Mouse (Mus musculus) Muller cell, postnatal 12 days (primary cell): Measurements from ENCODE around the gene Rrp15.

Source experiments
- DNase-seq: peaks from one replicate; pipeline ENCODE4 v3.0.0-alpha.2; 2015; ENCODE audit errors: inconsistent ontology term

Gene Rrp15

GRCm38 (mm10) chr1:186714980-186715896 lies 33.9 kb downstream of the Rrp15 start:
- no peak for DNase-seq

- no peak for DNase-seq
These were observed 34.9 kb downstream of the Rrp15 start for GRCm38 (mm10) chr1:186714215-186714614.

GRCm38 (mm10) chr1:186712802-186713471 lies 36.2 kb downstream of the Rrp15 start:
- peak; percentile 75 for DNase-seq

GRCm38 (mm10) chr1:186705915-186706248 lies 43.3 kb downstream of the Rrp15 start, which contains the start of gene Tgfb2:
Gene Tgfb2 (minus strand): TSS chr1:186705989.
- DNase-seq, result peak; percentile 87

GRCm38 (mm10) chr1:186705203-186705914 lies 43.8 kb downstream of the Rrp15 start:
- peak; percentile 74 for DNase-seq

GRCm38 (mm10) chr1:186703980-186704701 lies 45.0 kb downstream of the Rrp15 start:
- no peak for DNase-seq

GRCm38 (mm10) chr1:186703256-186703979 lies 45.7 kb downstream of the Rrp15 start:
- DNase-seq, result peak; percentile 55

GRCm38 (mm10) chr1:186702391-186703255 lies 46.5 kb downstream of the Rrp15 start:
- peak; percentile 86 for DNase-seq

- peak; percentile 80 for DNase-seq
These were observed 47.8 kb downstream of the Rrp15 start for GRCm38 (mm10) chr1:186701206-186701905.

- no peak for DNase-seq
These were observed 48.7 kb downstream of the Rrp15 start for GRCm38 (mm10) chr1:186700496-186700895.

GRCm38 (mm10) chr1:186698583-186699338 lies 50.4 kb downstream of the Rrp15 start:
- no peak for DNase-seq

GRCm38 (mm10) chr1:186696231-186696630 lies 52.9 kb downstream of the Rrp15 start:
- no peak for DNase-seq

GRCm38 (mm10) chr1:186695361-186695760 lies 53.8 kb downstream of the Rrp15 start:
- peak; percentile 93 for DNase-seq

- DNase-seq, result no peak
These were observed 56.8 kb downstream of the Rrp15 start for GRCm38 (mm10) chr1:186692370-186692769.

- DNase-seq, result no peak
These were observed 57.5 kb downstream of the Rrp15 start for GRCm38 (mm10) chr1:186691708-186692107.

GRCm38 (mm10) chr1:186684041-186684440 lies 65.1 kb downstream of the Rrp15 start:
- DNase-seq, result no peak

GRCm38 (mm10) chr1:186682606-186683005 lies 66.6 kb downstream of the Rrp15 start:
- DNase-seq, result peak; percentile 78

- no peak for DNase-seq
These were observed 71.5 kb downstream of the Rrp15 start for GRCm38 (mm10) chr1:186677614-186678013.
